Mouse (Mus musculus) T-helper 2 cell (primary cell): ENCODE data around the gene Fam204a.

ENCODE experiments used
- in situ Hi-C: fragments of 300-600 bp; cut with MboI, MseI; formaldehyde crosslinking; loops from one replicate; pipeline ENCODE4 v1.15.1; 2025; ENCODE audit warnings: high pct_unique_total_duplicates

Gene Fam204a

DNA sequence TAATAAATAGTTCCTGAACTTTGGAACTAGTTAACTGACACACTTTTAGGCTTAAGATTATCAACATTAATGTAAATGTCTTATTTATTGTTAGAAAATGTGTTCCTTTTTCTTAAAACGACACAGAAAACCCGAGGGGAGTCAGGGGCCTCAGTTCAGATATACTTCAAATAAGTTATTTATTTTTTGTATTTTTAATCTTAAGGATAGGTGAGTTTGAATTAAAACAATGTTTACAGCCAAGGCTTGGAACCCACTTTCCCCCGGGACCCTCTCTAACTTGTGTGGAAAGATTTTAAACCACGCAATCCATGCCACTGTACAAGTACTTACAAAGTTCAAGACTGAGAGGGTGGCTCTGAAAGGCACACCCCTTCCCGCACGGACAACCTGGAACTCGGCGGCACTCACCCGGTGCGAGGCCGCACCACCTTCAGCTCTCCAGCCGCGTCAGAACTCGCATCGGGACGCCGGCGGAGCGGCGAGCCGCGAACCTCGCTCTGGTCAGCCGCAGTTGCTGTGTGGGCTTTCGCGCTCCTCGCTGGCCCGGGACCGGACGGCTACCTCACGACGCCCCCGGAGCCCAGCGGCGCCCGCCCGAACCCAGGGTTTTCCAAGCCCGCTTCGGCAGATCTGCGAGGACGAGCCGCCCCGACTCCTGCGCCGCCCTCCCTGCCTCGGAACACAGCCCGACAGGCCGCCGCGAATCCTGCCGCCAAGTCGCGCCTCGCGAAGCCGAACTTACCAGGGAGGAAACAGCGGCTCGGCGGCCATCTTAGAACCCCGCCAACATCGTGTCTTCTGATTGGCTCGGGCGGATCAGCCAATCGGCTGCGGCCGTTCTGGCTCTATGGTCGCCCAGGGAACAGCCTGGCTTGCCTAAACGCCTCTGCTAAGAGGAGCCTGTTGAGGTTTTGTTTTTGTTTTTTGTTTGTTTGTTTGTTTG is at the start of gene Fam204a:
Fam204a (minus strand) TSS at position 803 of the 946 bp plus-strand sequence.
- in situ Hi-C loops = no loop called here

DNA sequence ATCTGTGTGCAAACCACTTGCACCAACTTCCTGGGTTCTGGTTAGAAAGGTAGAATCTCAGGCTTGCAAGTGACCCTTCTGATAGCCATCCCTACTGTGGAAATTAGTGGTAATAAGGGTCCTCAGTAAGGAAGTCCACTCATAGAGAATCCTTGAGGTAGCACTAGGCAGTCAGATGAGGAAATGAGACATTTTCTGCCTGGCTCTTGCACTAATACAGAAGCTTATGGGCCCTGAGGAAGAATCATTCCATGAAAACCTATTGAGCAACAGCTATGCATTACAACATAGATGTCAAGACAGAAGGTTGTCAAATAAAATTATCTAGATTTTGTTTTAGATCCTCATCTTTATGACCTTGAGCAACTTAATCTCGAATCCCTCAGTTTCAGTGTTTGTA is 39.3 kb upstream of the Fam204a start:
- in situ Hi-C loops = no loop called here

DNA sequence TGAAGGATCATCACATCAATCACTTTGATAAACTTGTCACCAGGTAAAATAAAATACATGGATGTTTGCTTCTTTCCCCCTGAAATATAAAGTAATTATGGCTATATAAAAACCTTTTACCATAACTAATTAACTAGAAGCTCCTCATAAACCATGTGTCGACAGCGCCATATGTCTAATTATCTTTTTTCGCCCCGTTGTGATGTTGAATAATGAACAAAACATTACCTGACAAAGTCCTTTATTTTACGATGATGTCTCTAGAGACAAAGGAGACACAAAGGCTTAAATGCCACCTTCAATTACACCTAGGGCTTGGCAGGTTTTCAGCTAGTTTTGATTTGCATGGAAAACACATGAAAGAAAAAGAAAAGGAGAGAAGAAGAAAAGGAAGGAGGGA is 34.2 kb upstream of the Fam204a start:
- in situ Hi-C loops = no loop called here

DNA sequence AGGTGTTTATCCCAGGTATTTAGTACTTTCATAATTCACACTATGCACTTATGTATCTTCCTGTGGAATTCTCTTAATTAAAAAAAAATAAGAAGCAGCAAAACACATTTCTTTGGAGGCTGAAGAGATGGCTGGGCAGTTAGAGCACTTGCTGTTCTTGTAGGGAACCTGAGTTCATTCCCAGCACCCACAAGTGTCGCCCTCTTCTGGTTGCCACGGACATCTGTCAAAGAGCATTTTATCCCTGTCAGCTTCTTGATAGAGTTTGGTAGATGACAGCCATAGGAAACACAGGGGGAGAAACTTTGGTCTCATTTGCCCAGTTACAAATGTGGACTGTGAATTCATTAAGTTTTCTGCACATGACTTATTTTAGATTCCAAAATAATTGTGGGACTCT is 25.5 kb upstream of the Fam204a start:
- in situ Hi-C loops = no loop called here

DNA sequence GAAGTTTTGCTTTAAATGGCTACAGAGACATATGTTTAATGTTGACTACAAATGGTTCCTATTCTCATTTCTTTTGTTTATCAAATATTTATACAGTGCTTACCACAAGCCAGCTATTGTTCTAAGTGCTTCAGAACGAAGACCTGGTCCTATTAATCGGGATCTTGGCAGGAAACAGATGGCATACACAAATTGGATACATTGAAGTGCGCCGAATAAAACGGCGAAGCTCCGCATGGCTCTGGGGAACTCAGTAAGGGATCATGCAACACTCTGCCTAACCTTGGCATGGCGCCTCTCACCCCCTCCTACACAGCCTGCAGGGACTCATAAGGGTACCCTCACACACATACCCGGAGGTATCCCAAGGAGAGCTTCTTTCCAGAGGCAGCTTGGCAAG is 24.7 kb upstream of the Fam204a start:
- in situ Hi-C loops = no loop called here

DNA sequence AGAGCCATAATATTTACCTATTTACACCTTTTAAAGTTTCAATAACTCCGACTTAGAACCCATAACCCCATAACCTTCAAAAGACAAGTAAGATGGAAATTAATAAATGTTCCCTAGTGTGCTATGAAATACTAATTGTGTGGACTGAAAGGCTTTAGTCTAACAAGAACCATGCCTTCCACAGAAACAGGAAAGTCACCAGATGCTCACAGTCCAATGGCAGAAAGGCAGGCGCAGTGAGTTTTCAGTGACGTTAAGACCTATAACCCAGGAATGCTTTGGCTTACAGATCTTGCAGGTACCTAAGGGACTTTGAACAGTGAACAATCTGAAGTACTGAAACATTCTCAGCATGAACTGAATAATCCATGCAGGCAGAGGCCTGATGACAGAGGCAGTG is 18.7 kb upstream of the Fam204a start:
- in situ Hi-C loops = no loop called here

DNA sequence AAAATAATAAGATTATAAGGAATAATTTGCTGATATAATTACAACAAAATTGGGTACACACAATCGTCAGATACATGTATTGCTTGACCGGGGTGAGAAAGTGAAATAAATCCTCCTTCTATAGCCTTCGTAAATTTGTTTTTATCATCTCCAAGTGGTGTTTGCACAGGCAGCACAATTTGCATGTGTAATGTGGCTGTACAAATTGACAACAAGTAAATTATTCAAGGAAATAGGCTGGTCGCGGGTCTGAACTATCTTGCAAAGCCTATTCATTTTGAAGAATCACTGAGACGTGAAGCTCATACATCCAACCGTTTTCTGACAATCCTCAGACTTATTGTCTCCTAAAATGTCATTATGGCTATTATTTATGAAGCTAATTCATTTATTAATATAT is 16.1 kb upstream of the Fam204a start:
- in situ Hi-C loops = no loop called here

- in situ Hi-C loops = no loop called here
Measured at GRCm38 (mm10) chr19:60241916-60242602, 15.6 kb upstream of the Fam204a start.

- in situ Hi-C loops = no loop called here
Measured at GRCm38 (mm10) chr19:60231542-60231941, 5.0 kb upstream of the Fam204a start.

DNA sequence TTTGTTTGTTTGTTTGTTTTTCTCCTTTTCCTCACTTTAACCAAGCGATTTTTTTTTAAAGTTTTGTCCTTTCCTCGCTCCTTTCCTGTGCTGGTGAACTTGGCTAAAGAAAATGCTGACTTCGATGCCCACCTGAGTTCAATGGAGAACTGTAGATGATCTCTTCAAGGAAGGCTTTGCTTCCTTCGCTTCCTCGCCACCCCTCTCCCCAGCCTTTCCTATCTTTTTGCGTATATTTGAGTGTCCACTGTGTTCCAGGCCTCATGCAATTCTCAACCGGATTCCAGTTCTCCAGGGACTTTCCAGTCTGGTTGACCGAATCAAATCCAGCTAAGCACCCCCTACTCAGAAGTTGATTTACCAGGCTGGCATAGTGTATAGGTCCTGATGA is 339 bp upstream of the Fam204a start:
- in situ Hi-C loops = no loop called here

DNA sequence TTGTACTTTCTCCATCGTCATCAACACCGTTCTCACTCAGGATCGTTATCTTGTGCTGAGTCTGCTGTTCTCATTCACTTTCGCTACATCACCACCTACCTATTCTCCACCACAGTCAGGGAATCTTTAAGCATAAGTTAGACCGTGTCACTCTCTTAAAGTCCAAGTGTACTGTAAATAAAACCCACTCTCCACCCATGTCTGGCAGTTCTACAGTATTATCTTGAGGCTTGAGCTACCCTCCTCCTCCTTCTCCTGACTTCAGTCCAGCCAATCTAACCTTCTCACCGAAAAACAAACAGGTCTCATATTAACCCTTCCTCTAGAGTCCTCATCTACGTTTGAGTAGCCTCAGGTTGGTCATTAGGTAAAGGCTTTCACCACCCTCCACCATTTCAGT is 7.1 kb downstream of the Fam204a start:
- in situ Hi-C loops = no loop called here

- in situ Hi-C loops = no loop called here
Measured at GRCm38 (mm10) chr19:60217985-60218384, 8.5 kb downstream of the Fam204a start.

GRCm38 (mm10) chr19:60208173-60208572 is 18.3 kb downstream of the Fam204a start:
- in situ Hi-C loops = no loop called here

GRCm38 (mm10) chr19:60204176-60204575 is 22.3 kb downstream of the Fam204a start:
- in situ Hi-C loops = no loop called here

- in situ Hi-C loops = no loop called here
Measured at GRCm38 (mm10) chr19:60200294-60200693, 26.2 kb downstream of the Fam204a start.

DNA sequence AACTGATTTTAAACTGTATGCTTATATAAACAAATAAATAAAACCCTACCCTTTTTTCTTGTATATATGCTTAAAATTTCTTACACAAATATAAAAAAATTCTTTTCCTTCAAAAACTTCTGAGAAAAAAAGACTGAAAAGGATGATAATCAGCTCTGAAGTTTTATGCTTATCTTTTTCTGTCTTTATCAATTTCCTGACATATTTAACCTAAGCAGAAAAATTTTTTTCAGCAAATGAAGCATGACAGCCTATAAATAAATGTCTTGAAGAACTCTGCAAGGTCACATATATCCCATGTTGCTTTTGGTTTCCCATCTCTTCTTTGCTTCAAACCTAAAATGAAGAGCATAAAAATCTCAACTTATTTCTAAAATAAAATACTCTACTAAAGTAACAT is 27.3 kb downstream of the Fam204a start:
- in situ Hi-C loops = no loop called here

DNA sequence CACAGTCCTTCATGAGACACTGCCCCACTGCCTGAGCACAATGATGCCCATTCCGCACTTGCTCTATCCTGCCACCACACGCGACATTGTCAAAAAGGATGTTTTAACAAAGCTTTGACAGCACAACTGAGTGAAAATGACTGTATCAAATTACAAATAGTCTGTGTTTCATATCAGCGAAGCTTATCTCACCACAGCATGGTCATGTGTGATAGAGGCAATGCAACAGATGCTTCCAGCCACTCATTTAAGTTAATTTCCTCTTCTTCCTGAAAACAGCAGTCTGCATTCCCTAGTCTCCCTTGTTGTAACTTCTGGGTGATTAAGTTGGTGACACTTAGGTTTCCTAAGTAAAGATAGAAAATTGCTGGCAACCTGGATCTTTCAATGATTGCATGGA is 33.7 kb downstream of the Fam204a start:
- in situ Hi-C loops = no loop called here

DNA sequence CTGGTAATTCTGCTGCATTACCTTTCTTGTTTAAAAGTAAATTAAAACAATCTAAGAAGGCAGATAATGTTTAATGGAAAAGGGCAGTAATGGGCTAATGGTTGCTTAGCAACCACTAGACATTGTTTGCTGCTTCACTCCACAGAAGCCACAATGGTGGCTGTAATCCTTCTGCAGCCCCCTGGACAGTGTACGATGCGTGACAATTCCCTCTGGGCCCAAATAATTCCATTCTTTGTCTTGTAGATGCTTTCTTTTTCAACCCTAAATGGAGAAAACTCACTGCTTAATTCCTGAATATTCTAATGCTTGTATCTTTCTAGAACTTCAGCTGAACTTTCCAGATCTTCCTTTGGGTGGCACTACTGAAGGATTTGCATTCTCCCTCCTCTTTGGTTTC is 37.3 kb downstream of the Fam204a start:
- in situ Hi-C loops = no loop called here

GRCm38 (mm10) chr19:60182901-60183300 is 43.6 kb downstream of the Fam204a start:
- in situ Hi-C loops = no loop called here

DNA sequence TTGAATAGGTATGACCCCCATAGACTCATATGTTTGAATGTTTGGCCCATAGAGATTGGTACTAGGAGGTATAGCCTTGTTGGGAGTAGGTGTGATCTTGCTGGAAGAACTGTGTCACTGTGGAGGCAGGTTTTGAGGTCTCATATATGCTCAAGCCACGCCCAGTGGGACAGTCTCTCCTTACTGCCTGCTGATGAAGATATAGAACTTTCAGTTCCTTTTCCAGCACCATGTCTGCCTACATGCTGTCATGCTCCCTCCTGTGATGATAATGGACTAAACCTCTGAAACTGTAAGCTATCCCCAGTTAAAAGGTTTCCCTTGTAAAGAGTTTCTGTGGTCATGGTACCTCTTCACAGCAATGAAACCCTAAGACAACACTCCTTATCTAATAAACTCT is 44.3 kb downstream of the Fam204a start:
- in situ Hi-C loops = no loop called here

- in situ Hi-C loops = no loop called here
Measured at GRCm38 (mm10) chr19:60178771-60179563, 47.5 kb downstream of the Fam204a start.

- in situ Hi-C loops = no loop called here
Measured at GRCm38 (mm10) chr19:60165417-60165816, 61.1 kb downstream of the Fam204a start.
